In genomic region chr3:144719901-144720747, GRCm38 (mm10) we compare ENCODE assay signal across 8 mouse cellular contexts. TPM values are rescaled to one million over a fixed set of nuclear protein-coding genes. Genes with fewer than 3 reads are reported as not detected.
DNase-seq lines count a peak whose midpoint lies in the region; ATAC-seq and TF ChIP-seq lines count a peak whose summit lies in the region.

Gene Sh3glb1 (minus strand): TSS chr3:144720335.

- peak; percentile 54 for TF ChIP-seq EP300 in liver, embryonic 14.5 days (IDR thresholded peaks at IDR 0.05; ENCODE audit: low read depth)
- TF ChIP-seq EP300 in stomach, postnatal 0 days (optimal IDR thresholded peaks at IDR 0.05) = no peak

- no peaks in the 10 kb centered on the region for H3K36me3 ChIP-seq in forebrain, embryonic 10.5 days (replicated peaks)
- no peaks in the 10 kb centered on the region for H3K36me3 ChIP-seq in heart, embryonic 15.5 days
- H3K36me3 ChIP-seq in liver, embryonic 14.5 days (replicated peaks; ENCODE audit: control insufficient read depth, insufficient read depth, low read depth) = no peaks in the 10 kb centered on the region; the same call in 1 of the 2 replicates
- no peaks in the 10 kb centered on the region for H3K36me3 ChIP-seq in neural tube, embryonic 11.5 days (ENCODE audit: control insufficient read depth, insufficient read depth, low read length)
- no peaks in the 10 kb centered on the region for H3K36me3 ChIP-seq in stomach, postnatal 0 days (ENCODE audit: control insufficient read depth, insufficient read depth, low read length)

- peak within 1 kb of the TSS; percentile 83 for H3K4me3 ChIP-seq in forebrain, embryonic 10.5 days
- peak within 1 kb of the TSS; percentile 66 for H3K4me3 ChIP-seq in heart, embryonic 15.5 days
- peak within 1 kb of the TSS; percentile 91 to 99 for H3K4me3 ChIP-seq in liver, embryonic 14.5 days (ENCODE audit: insufficient read depth in 1 of 2, low read depth in 2 of 2, low read length in 2 of 2)
- H3K4me3 ChIP-seq in neural tube, embryonic 11.5 days (ENCODE audit: low read depth, low read length) = peak within 1 kb of the TSS; percentile 83
- H3K4me3 ChIP-seq in stomach, postnatal 0 days (ENCODE audit: low read depth, low read length) = peak within 1 kb of the TSS; percentile 93

- no peaks in the 10 kb centered on the region for H3K9me3 ChIP-seq in forebrain, embryonic 10.5 days
- H3K9me3 ChIP-seq in heart, embryonic 15.5 days (replicated peaks) = no peaks in the 10 kb centered on the region
- H3K9me3 ChIP-seq in liver, embryonic 14.5 days (ENCODE audit: control insufficient read depth, low read length) = no peaks in the 10 kb centered on the region
- H3K9me3 ChIP-seq in neural tube, embryonic 11.5 days (ENCODE audit: control insufficient read depth, low read length) = no peaks in the 10 kb centered on the region
- H3K9me3 ChIP-seq in stomach, postnatal 0 days (ENCODE audit: control insufficient read depth, low read length) = no peaks in the 10 kb centered on the region

- peak; percentile 91 for DNase-seq in c-Kit-negative CD71-positive TER-119-positive erythroid progenitor cells, embryonic 14.5 days (ENCODE audit: low read depth, low spot score)
- DNase-seq in forebrain, embryonic 10.5 days (ENCODE audit: extremely low spot score, low spot score) = peak; percentile 90
- peak; percentile 97 to 98 for DNase-seq in kidney, postnatal 25 days
- peak; percentile 80 to 87 (median 84) for DNase-seq in liver, embryonic 14.5 days (ENCODE audit: low read depth in 3 of 3, low spot score in 3 of 3)
- peak; percentile 94 for DNase-seq in neural tube, embryonic 11.5 days (ENCODE audit: low spot score)
- DNase-seq in stomach, postnatal 0 days (ENCODE audit: low spot score) = peak; percentile 96

- H3K27me3 ChIP-seq in forebrain, embryonic 10.5 days (ENCODE audit: poor library complexity, severe bottlenecking) = no peaks in the 10 kb centered on the region
- no peaks in the 10 kb centered on the region for H3K27me3 ChIP-seq in heart, embryonic 15.5 days
- no peaks in the 10 kb centered on the region for H3K27me3 ChIP-seq in liver, embryonic 14.5 days (ENCODE audit: control insufficient read depth, insufficient read depth, low read length)
- H3K27me3 ChIP-seq in neural tube, embryonic 11.5 days (ENCODE audit: control insufficient read depth, insufficient read depth, low read length) = no peaks in the 10 kb centered on the region
- H3K27me3 ChIP-seq in stomach, postnatal 0 days (ENCODE audit: control insufficient read depth, insufficient read depth, low read length) = no peaks in the 10 kb centered on the region

- TF ChIP-seq CTCF in liver, embryonic 14.5 days (IDR thresholded peaks at IDR 0.05; ENCODE audit: low read depth) = peak; percentile 99
- peak; percentile 99 for TF ChIP-seq CTCF in stomach, postnatal 0 days (IDR thresholded peaks at IDR 0.05; ENCODE audit: low read depth)

- peak within 1 kb of the TSS; percentile 96 for H3K27ac ChIP-seq in forebrain, embryonic 10.5 days
- H3K27ac ChIP-seq in heart, embryonic 15.5 days = peak within 1 kb of the TSS; percentile 100
- H3K27ac ChIP-seq in liver, embryonic 14.5 days = peak within 1 kb of the TSS; percentile 95
- H3K27ac ChIP-seq in neural tube, embryonic 11.5 days (ENCODE audit: low read depth, low read length) = peak within 1 kb of the TSS; percentile 95
- peak within 1 kb of the TSS; percentile 100 for H3K27ac ChIP-seq in stomach, postnatal 0 days (replicated peaks)

- H3K9ac ChIP-seq in heart, embryonic 15.5 days = peak within 1 kb of the TSS; percentile 95
- H3K9ac ChIP-seq in liver, embryonic 14.5 days (replicated peaks) = peak within 1 kb of the TSS; percentile 98
- H3K9ac ChIP-seq in neural tube, embryonic 11.5 days (ENCODE audit: low read length) = peak within 1 kb of the TSS; percentile 83
- H3K9ac ChIP-seq in stomach, postnatal 0 days (ENCODE audit: low read length) = peak within 1 kb of the TSS; percentile 91

- H3K4me2 ChIP-seq in heart, embryonic 15.5 days = peak within 1 kb of the TSS; percentile 67
- H3K4me2 ChIP-seq in liver, embryonic 14.5 days (ENCODE audit: low read depth) = peak within 1 kb of the TSS; percentile 97
- H3K4me2 ChIP-seq in neural tube, embryonic 11.5 days (ENCODE audit: low read depth) = peak within 1 kb of the TSS; percentile 80
- peak within 1 kb of the TSS; percentile 58 for H3K4me2 ChIP-seq in stomach, postnatal 0 days (replicated peaks; ENCODE audit: low read depth)

- peaks cover 34% of the 10 kb centered on the region for H3K4me1 ChIP-seq in forebrain, embryonic 10.5 days
- peaks cover 37% of the 10 kb centered on the region for H3K4me1 ChIP-seq in heart, embryonic 15.5 days (replicated peaks)
- peaks cover 17 to 31% of the 10 kb centered on the region in 2 experiments for H3K4me1 ChIP-seq in liver, embryonic 14.5 days (replicated peaks; ENCODE audit: control insufficient read depth in 2 of 2, insufficient read depth in 2 of 2, low read length in 1 of 2)
- peaks cover 17% of the 10 kb centered on the region for H3K4me1 ChIP-seq in neural tube, embryonic 11.5 days (ENCODE audit: control insufficient read depth, insufficient read depth, low read length)
- H3K4me1 ChIP-seq in stomach, postnatal 0 days (replicated peaks; ENCODE audit: control insufficient read depth, insufficient read depth) = peaks cover 4% of the 10 kb centered on the region; the same call in 1 of the 2 replicates

- peak; percentile 71 for ATAC-seq in CD4-positive, CD25-positive, alpha-beta regulatory T cell, adult 4 months
- peak; percentile 91 for ATAC-seq in heart, embryonic 15.5 days (replicated peaks; ENCODE audit: insufficient number of reproducible peaks, insufficient read depth, low FRiP score, low read depth)
- peak; percentile 85 for ATAC-seq in liver, embryonic 14.5 days (ENCODE audit: insufficient read depth)
- ATAC-seq in neural tube, embryonic 11.5 days (ENCODE audit: insufficient read depth, low FRiP score, low TSS enrichment) = peak; percentile 89
- ATAC-seq in stomach, postnatal 0 days (ENCODE audit: low FRiP score, low TSS enrichment) = peak; percentile 94

- WGBS in forebrain, embryonic 10.5 days = under 1% methylated on average over 90 of the region's 98 CpGs
- under 1% methylated on average over 71 of the region's 98 CpGs for WGBS in heart, embryonic 15.5 days
- WGBS in liver, embryonic 14.5 days (ENCODE audit: insufficient replicate concordance) = under 1% methylated on average over 87 of the region's 98 CpGs
- WGBS in neural tube, embryonic 11.5 days = 0% methylated on average over 44 of the region's 98 CpGs
- WGBS in stomach, postnatal 0 days = under 1% methylated on average over 38 of the region's 98 CpGs

RNA-seq across cellular contexts. Expression of gene Sh3glb1, which starts in this region (rescaled TPM):
- 10 to 100 TPM; 43.3 to 59.8 TPM for polyA plus RNA-seq in CD4-positive, CD25-positive, alpha-beta regulatory T cell, adult 4 months (2017; shearing (Covaris generic))
- polyA plus RNA-seq in forebrain, embryonic 10.5 days (2016; fragmentation: Nextera tagmentation; extraction: Ambion mirVana) = 57.5 and 58.6 TPM in 2 replicates
- 133 and 152 TPM in 2 replicates for polyA plus RNA-seq in heart, embryonic 15.5 days (2015; fragmentation: Nextera tagmentation; extraction: Ambion mirVana)
- 7.8 and 11.7 TPM in 2 replicates for polyA plus RNA-seq in liver, embryonic 14.5 days (2012; rRNA removed)
- polyA plus RNA-seq in liver, embryonic 14.5 days (2014; fragmentation: Nextera tagmentation; extraction: Ambion mirVana) = 74.4 and 80.3 TPM in 2 replicates
- 117 and 123 TPM in 2 replicates for polyA plus RNA-seq in neural tube, embryonic 11.5 days (2014; fragmentation: Nextera tagmentation; extraction: Ambion mirVana)
- 125 and 130 TPM in 2 replicates for polyA plus RNA-seq in stomach, postnatal 0 days (2015; fragmentation: Nextera tagmentation; extraction: Ambion mirVana)

Comparison
In these comparisons a context has a peak if more than half of its experiments do, and no peak if none do; other contexts are left out.
1. Peak in every context shown above with its lines: DNase-seq, ATAC-seq, H3K4me3 ChIP-seq and H3K27ac ChIP-seq.